Mouse (Mus musculus): Measurements from ENCODE around the gene Tpbgl. TPM values are rescaled to one million over a fixed set of nuclear protein-coding genes. Genes with fewer than 3 reads are reported as not detected.

Gene Tpbgl
- total and polyA plus RNA-seq, 2 experiments from 2014 or later, result 2.3 to 7.9 TPM

DNA sequence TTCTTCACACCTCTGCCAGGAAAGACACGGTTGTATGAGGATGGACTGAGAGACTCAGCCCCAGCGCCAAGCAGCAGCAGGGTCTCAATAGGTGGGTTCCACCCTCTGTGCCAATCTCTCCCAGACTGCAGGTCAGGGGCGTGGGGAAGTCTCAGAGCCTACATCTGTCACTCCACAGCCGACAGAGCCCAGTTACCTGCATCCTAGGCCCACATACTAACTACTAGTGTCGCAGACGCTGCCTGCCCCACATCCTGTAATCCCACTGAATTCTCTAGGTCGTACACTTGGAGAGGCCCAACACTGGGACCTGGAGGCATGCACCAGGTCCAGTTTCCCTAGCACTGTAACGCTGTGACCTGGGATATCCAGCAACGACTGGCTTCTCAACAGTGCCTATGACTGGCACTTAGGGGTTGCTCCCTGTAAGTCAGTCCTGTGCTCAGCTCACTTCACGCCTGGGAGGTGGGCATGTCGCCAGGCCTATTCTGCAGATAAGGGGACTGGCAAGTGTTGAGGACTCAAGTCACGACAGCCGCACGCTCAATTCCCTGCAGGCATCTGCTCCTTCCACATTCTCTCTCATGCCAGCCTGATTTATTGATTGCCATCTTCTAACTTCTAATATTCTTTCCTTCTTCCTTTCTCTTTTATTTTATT lies 34.8 kb upstream of the Tpbgl start:
- DNase-seq (ENCODE audit: low spot score) (peak; percentile 39), ATAC-seq (no peak)
- TF ChIP-seq CTCF (IDR thresholded peaks at IDR 0.05; ENCODE audit: low read depth), result no peak
- H3K27ac ChIP-seq, result no peak overlapping the region
- 57% methylated on average over 14 of the region's 14 CpGs for WGBS
- H3K36me3 ChIP-seq (ENCODE audit: insufficient read depth, low read length), result no peaks in the 10 kb centered on the region
- no peaks in the 10 kb centered on the region for H3K9me3 ChIP-seq (ENCODE audit: low read length)
- H3K4me1 ChIP-seq (ENCODE audit: insufficient read depth, low read length), result 0 out of 2 replicates have a peak, but pooled peaks cover 13% of the 10 kb centered on the region
- H3K4me3 ChIP-seq (ENCODE audit: low read length), result no peak overlapping the region
- H3K27me3 ChIP-seq (ENCODE audit: insufficient read depth, low read length), result no peaks in the 10 kb centered on the region
- no peak overlapping the region for H3K9ac ChIP-seq (replicated peaks; ENCODE audit: low read length)
- H3K4me2 ChIP-seq (ENCODE audit: low read depth, low read length), result no peak overlapping the region

DNA sequence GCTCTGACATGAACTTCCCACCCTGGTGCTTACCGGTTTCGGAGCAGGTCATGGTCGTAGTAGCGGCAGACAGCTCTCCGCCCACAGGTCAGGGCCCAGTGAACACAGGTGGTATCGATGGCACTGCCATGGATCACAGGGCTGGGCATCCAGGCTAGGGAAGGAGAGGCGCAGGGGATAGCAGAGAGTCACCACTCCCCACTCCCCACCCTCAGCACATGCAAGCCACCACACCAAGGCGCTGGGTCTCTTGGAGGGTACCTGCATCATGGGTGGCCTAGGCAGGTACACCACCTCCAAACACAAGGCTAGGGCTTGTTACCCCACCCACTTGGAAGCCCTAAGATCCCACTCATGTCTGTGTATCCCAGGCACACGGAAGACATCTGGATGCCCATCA lies 34.2 kb upstream of the Tpbgl start:
- H3K27me3 ChIP-seq (ENCODE audit: insufficient read depth, low read length), result no peaks in the 10 kb centered on the region
- H3K36me3 ChIP-seq (ENCODE audit: insufficient read depth, low read length), result no peaks in the 10 kb centered on the region
- no peak overlapping the region for H3K27ac ChIP-seq
- WGBS, result 91% methylated on average over 9 of the region's 9 CpGs
- no peaks in the 10 kb centered on the region for H3K9me3 ChIP-seq (ENCODE audit: low read length)
- no peak overlapping the region for H3K4me3 ChIP-seq (ENCODE audit: low read length)
- DNase-seq (ENCODE audit: low spot score) (no peak), ATAC-seq (no peak)
- no peak overlapping the region for H3K4me2 ChIP-seq (ENCODE audit: low read depth, low read length)
- H3K4me1 ChIP-seq (ENCODE audit: insufficient read depth, low read length), result 0 out of 2 replicates have a peak, but pooled peaks cover 13% of the 10 kb centered on the region
- H3K9ac ChIP-seq (replicated peaks; ENCODE audit: low read length), result no peak overlapping the region
- no peak for TF ChIP-seq CTCF (IDR thresholded peaks at IDR 0.05; ENCODE audit: low read depth)

DNA sequence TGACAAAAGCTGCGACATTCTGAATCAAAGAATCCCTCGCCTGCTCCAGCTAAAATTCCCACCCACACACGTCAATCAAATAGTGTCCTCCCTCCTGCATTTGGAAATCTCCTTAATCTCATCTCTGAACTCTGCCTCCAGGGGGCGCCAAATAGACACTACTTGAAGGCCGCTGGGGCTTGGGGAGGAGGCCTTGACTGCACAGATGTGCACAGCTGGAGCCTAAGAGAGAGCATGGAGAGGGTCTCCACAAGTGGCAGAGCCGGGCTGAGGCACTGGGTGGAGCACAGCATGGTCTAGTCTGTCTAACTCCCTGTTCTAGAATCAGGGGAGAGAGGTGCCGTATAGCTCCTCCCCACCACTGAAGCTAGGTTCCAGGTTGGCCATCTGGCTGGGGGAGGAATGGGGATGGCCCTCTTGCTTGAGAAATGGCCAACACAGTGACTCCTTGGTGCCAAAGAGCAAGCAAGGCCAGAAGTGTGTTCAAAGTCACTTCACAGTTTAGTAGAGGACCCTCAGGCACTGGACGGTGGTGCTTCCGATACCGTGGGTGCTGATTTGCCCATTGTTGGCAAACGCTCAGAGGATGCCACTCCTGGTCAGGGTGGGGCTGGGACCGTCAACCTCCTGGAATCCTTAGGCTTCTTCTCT lies 32.6 kb upstream of the Tpbgl start:
- ATAC-seq, result no peak
- no peak overlapping the region for H3K4me2 ChIP-seq (ENCODE audit: low read depth, low read length)
- WGBS, result 45% methylated on average over 12 of the region's 12 CpGs
- no peak overlapping the region for H3K4me3 ChIP-seq (ENCODE audit: low read length)
- peak; percentile 80 for DNase-seq (ENCODE audit: low spot score)
- no peaks in the 10 kb centered on the region for H3K36me3 ChIP-seq (ENCODE audit: insufficient read depth, low read length)
- H3K4me1 ChIP-seq (ENCODE audit: insufficient read depth, low read length), result 0 out of 2 replicates have a peak, but pooled peaks cover 6% of the 10 kb centered on the region
- H3K27ac ChIP-seq, result no peak overlapping the region
- no peaks in the 10 kb centered on the region for H3K9me3 ChIP-seq (ENCODE audit: low read length)
- no peaks in the 10 kb centered on the region for H3K27me3 ChIP-seq (ENCODE audit: insufficient read depth, low read length)
- peak; percentile 75 for TF ChIP-seq CTCF (IDR thresholded peaks at IDR 0.05; ENCODE audit: low read depth)
- H3K9ac ChIP-seq (replicated peaks; ENCODE audit: low read length), result no peak overlapping the region

DNA sequence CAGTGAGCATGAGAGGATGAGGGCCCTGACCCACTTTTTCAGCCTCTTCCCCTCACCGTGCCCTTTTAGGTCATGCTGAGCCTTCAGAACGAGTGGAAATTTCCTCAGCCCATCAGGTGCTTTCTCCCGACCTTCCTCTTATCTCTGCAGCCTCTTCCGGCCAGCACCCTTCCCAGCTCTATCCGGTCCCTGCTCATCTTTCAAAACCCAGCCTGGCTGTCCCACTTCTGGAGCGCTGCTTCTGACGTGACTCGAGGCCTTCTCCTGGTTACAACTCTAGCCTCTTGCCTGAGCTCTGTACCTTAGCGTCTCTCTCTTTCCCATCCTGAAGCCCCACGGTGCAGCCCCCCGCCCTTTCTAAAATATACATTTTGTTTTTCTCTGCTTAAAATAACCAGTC lies 27.3 kb upstream of the Tpbgl start:
- Histone ChIP-seq H3K4me2 (ENCODE audit: low read depth, low read length) (no peak overlapping the region), H3K4me3 (ENCODE audit: low read length) (no peak overlapping the region), H3K9ac (replicated peaks; ENCODE audit: low read length) (no peak overlapping the region), H3K27me3 (ENCODE audit: insufficient read depth, low read length) (no peaks in the 10 kb centered on the region), H3K4me1 (ENCODE audit: insufficient read depth, low read length) (0 out of 2 replicates have a peak, but pooled peaks cover 2% of the 10 kb centered on the region), H3K27ac (no peak overlapping the region), H3K9me3 (ENCODE audit: low read length) (no peaks in the 10 kb centered on the region), H3K36me3 (ENCODE audit: insufficient read depth, low read length) (no peaks in the 10 kb centered on the region)
- ATAC-seq (no peak), DNase-seq (ENCODE audit: low spot score) (no peak)
- no peak for TF ChIP-seq CTCF (IDR thresholded peaks at IDR 0.05; ENCODE audit: low read depth)
- 83% methylated on average over 11 of the region's 11 CpGs for WGBS

DNA sequence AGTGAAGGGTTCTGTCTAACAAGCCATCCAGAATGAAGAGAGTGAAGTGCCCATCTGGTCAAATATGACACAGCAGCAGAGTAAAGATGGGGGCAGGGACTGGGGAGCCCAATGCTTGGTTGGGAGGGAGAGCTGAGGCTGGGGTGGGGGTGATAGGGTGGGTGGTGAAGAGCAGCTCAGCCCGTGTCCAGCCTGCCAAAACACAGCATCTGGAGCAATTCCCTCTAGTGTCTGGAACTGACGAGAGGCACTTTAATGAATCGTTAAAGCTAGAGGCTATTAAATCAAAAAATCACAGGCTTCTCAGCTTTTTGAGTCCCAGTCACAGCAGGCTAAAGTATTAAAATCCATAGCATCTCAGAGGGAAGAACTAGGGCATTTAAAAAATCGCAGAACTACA lies 22.7 kb upstream of the Tpbgl start:
- DNase-seq (ENCODE audit: low spot score), result peak; percentile 23
- no peaks in the 10 kb centered on the region for H3K9me3 ChIP-seq (ENCODE audit: low read length)
- no peak overlapping the region for H3K4me3 ChIP-seq (ENCODE audit: low read length)
- TF ChIP-seq CTCF (IDR thresholded peaks at IDR 0.05; ENCODE audit: low read depth), result no peak
- H3K9ac ChIP-seq (replicated peaks; ENCODE audit: low read length), result no peak overlapping the region
- ATAC-seq, result no peak
- no peaks in the 10 kb centered on the region for H3K36me3 ChIP-seq (ENCODE audit: insufficient read depth, low read length)
- no peak overlapping the region for H3K27ac ChIP-seq
- H3K4me1 ChIP-seq (ENCODE audit: insufficient read depth, low read length), result 0 out of 2 replicates have a peak, but pooled peaks cover 3% of the 10 kb centered on the region
- 35% methylated on average over 4 of the region's 4 CpGs for WGBS
- no peaks in the 10 kb centered on the region for H3K27me3 ChIP-seq (ENCODE audit: insufficient read depth, low read length)
- no peak overlapping the region for H3K4me2 ChIP-seq (ENCODE audit: low read depth, low read length)

DNA sequence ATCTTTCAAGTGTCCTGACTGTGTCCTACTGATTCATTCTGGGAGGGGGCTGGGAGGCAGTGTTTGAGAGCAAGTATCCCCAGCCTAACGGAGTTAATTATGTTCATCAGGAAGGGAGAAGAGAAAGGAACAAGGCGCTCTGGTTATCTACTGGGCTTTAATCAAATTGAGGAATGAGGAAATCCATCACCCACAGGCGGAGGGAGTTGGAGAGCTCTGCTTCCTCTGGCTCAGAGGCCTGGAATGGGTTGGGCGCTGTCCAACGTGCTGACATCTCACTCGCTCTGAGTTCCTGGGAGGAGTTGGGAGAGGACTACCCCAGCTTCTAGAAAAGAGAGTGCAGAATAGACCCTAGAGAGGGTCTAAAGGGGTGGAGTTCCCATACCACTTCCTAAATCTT lies 21.7 kb upstream of the Tpbgl start:
- H3K4me2 ChIP-seq (ENCODE audit: low read depth, low read length), result no peak overlapping the region
- peak; percentile 16; the same call in 1 of the 2 replicates for TF ChIP-seq CTCF (IDR thresholded peaks at IDR 0.05; ENCODE audit: low read depth)
- H3K27ac ChIP-seq, result no peak overlapping the region
- no peaks in the 10 kb centered on the region for H3K9me3 ChIP-seq (ENCODE audit: low read length)
- H3K36me3 ChIP-seq (ENCODE audit: insufficient read depth, low read length), result no peaks in the 10 kb centered on the region
- DNase-seq (ENCODE audit: low spot score), result peak; percentile 65
- no peak overlapping the region for H3K4me3 ChIP-seq (ENCODE audit: low read length)
- H3K27me3 ChIP-seq (ENCODE audit: insufficient read depth, low read length), result no peaks in the 10 kb centered on the region
- no peak overlapping the region for H3K9ac ChIP-seq (replicated peaks; ENCODE audit: low read length)
- no peak for ATAC-seq
- WGBS, result 15% methylated on average over 6 of the region's 6 CpGs
- H3K4me1 ChIP-seq (ENCODE audit: insufficient read depth, low read length), result 0 out of 2 replicates have a peak, but pooled peaks cover 3% of the 10 kb centered on the region

DNA sequence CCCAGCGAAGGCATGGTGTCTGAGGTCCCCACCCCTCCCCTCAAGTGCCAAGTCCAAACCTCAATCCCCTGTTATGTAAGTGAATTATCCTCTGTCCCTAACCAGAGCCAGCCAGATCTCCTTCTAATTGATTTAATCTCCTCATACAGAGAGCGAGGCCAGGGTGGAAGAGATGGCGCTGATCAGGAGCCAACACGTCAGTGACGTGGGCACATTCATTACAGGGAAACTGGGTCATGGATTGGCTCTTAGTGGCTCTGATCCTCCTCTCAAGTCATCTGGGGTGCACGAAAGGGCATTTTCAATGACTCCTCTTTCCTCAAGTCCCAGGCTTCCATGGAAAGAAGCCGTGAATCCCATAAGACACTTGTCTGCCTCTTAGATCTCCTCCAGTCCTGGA lies 17.8 kb upstream of the Tpbgl start:
- ATAC-seq (no peak), DNase-seq (ENCODE audit: low spot score) (no peak)
- Histone ChIP-seq H3K9ac (replicated peaks; ENCODE audit: low read length) (no peak overlapping the region), H3K4me3 (ENCODE audit: low read length) (no peak overlapping the region), H3K36me3 (ENCODE audit: insufficient read depth, low read length) (no peaks in the 10 kb centered on the region), H3K27ac (no peak overlapping the region), H3K9me3 (ENCODE audit: low read length) (no peaks in the 10 kb centered on the region), H3K4me1 (ENCODE audit: insufficient read depth, low read length) (0 out of 2 replicates have a peak, but pooled peaks cover 3% of the 10 kb centered on the region), H3K27me3 (ENCODE audit: insufficient read depth, low read length) (no peaks in the 10 kb centered on the region), H3K4me2 (ENCODE audit: low read depth, low read length) (no peak overlapping the region)
- TF ChIP-seq CTCF (IDR thresholded peaks at IDR 0.05; ENCODE audit: low read depth), result no peak
- 78% methylated on average over 7 of the region's 7 CpGs for WGBS
